Mouse (Mus musculus) heart, embryonic 11.5 days (tissue): ENCODE results near the gene Hoxd4. TPM values are rescaled to one million over a fixed set of nuclear protein-coding genes. Genes with fewer than 3 reads are reported as not detected.

Experiments used
- ATAC-seq: fragments of 200-750 bp; cut with Nextera tagmentation; replicated peaks from 2 replicates; pipeline ENCODE4 v1.8.0; 2017; ENCODE audit warnings: moderate library complexity; ENCODE audit not compliant: insufficient number of reproducible peaks, low FRiP score, low TSS enrichment
- H3K27ac ChIP-seq: fragments of 300-500 bp; sonication (generic); 2 replicates; pipeline ENCODE4 v1.5.1; 2014; ENCODE audit warnings: mild to moderate bottlenecking, low read depth, low read length
- H3K27me3 ChIP-seq: fragments of 300-500 bp; sonication (generic); 2 replicates; pipeline ENCODE4 v1.6.1; 2014; ENCODE audit warnings: mild to moderate bottlenecking, low read length, mixed read lengths; ENCODE audit not compliant: control insufficient read depth, insufficient read depth
- H3K36me3 ChIP-seq: fragments of 300-500 bp; sonication (generic); 2 replicates; pipeline ENCODE4 v1.6.1; 2014; ENCODE audit warnings: mild to moderate bottlenecking, low read length, moderate library complexity, mixed read lengths; ENCODE audit not compliant: control insufficient read depth, insufficient read depth
- H3K4me1 ChIP-seq: fragments of 300-500 bp; sonication (generic); 2 replicates; pipeline ENCODE4 v1.6.1; 2014; ENCODE audit warnings: low read length; ENCODE audit not compliant: control insufficient read depth, insufficient read depth
- H3K4me2 ChIP-seq: fragments of 300-500 bp; sonication (generic); 2 replicates; pipeline ENCODE4 v1.6.1; 2014; ENCODE audit warnings: mild to moderate bottlenecking, moderate library complexity
- H3K4me3 ChIP-seq: fragments of 300-500 bp; sonication (generic); 2 replicates; pipeline ENCODE4 v1.5.1; 2014; ENCODE audit warnings: low read depth, low read length
- H3K9ac ChIP-seq: fragments of 300-500 bp; sonication (generic); 2 replicates; pipeline ENCODE4 v1.6.1; 2014; ENCODE audit warnings: mild to moderate bottlenecking, low read depth, low read length, moderate library complexity
- H3K9me3 ChIP-seq: fragments of 300-500 bp; sonication (generic); replicated peaks from 2 replicates; pipeline ENCODE4 v1.6.1; 2016; ENCODE audit warnings: low read length; ENCODE audit not compliant: control insufficient read depth
- WGBS: fragments of 180-500 bp; shearing (Covaris S2); extraction: QIAGEN DNeasy Blood & Tissue Kit; methylation state at CpG from one replicate; pipeline ENCODE4 v1.1.7; 2014; ENCODE audit not compliant: insufficient replicate concordance; 5-methylcytosine and 5-hydroxymethylcytosine counted together
- polyA plus RNA-seq: library from polyadenylated mRNA; unstranded; fragments of >200 nt; fragmentation: Nextera tagmentation; extraction: Ambion mirVana; gene quantifications from 2 replicates; pipeline ENCODE4 v1.2.1, GENCODE M21; 2014

Gene Hoxd4
- polyA plus RNA-seq, 1 experiment from 2014 or later: not detected

GRCm38 (mm10) chr2:74739476-74739800, 27.7 kb downstream of the Hoxd4 start:
- Histone ChIP-seq H3K27me3 (peaks cover 96% of the 10 kb centered on the region), H3K27ac (no peak overlapping the region), H3K4me3 (no peak overlapping the region), H3K9me3 (no peaks in the 10 kb centered on the region), H3K4me2 (no peak overlapping the region), H3K9ac (no peak overlapping the region), H3K36me3 (no peaks in the 10 kb centered on the region), H3K4me1 (peaks cover 4% of the 10 kb centered on the region)
- 12% methylated on average over 2 of the region's 2 CpGs for WGBS
- ATAC-seq: no peak

GRCm38 (mm10) chr2:74739869-74740268, 28.1 kb downstream of the Hoxd4 start:
- Histone ChIP-seq H3K9me3 (no peaks in the 10 kb centered on the region), H3K4me3 (0 out of 2 replicates have a peak overlapping the region, but pooled peaks have one; percentile 2), H3K27me3 (peaks cover 96% of the 10 kb centered on the region), H3K27ac (no peak overlapping the region), H3K9ac (no peak overlapping the region), H3K4me1 (peaks cover 4% of the 10 kb centered on the region), H3K4me2 (peak overlapping the region; percentile 47; the same call in 1 of the 2 replicates), H3K36me3 (no peaks in the 10 kb centered on the region)
- WGBS: 2% methylated on average over 14 of the region's 14 CpGs
- ATAC-seq: no peak

GRCm38 (mm10) chr2:74740311-74741091, 28.8 kb downstream of the Hoxd4 start:
- under 1% methylated on average over 43 of the region's 43 CpGs for WGBS

GRCm38 (mm10) chr2:74741252-74741978, 29.7 kb downstream of the Hoxd4 start:
- no peaks in the 10 kb centered on the region for H3K36me3 ChIP-seq
- peaks cover 96% of the 10 kb centered on the region for H3K27me3 ChIP-seq
- no peak for ATAC-seq
- WGBS: 20% methylated on average over 2 of the region's 3 CpGs
- H3K4me2 ChIP-seq: no peak overlapping the region
- H3K4me3 ChIP-seq: no peak overlapping the region
- H3K9ac ChIP-seq: no peak overlapping the region
- no peaks in the 10 kb centered on the region for H3K9me3 ChIP-seq
- no peak overlapping the region for H3K27ac ChIP-seq
- no peaks in the 10 kb centered on the region; the same call in 1 of the 2 replicates for H3K4me1 ChIP-seq

More at GRCm38 (mm10) chr2:74740311-74741091, 28.8 kb downstream of the Hoxd4 start:
- Histone ChIP-seq H3K9ac (no peak overlapping the region), H3K27ac (no peak overlapping the region), H3K9me3 (no peaks in the 10 kb centered on the region), H3K27me3 (peaks cover 96% of the 10 kb centered on the region), H3K36me3 (no peaks in the 10 kb centered on the region), H3K4me3 (0 out of 2 replicates have a peak overlapping the region, but pooled peaks have one; percentile 2), H3K4me2 (peak overlapping the region; percentile 47), H3K4me1 (peaks cover 4% of the 10 kb centered on the region)
- ATAC-seq: no peak

- no peak overlapping the region for H3K4me2 ChIP-seq
- no peak for ATAC-seq
- H3K4me1 ChIP-seq: no peaks in the 10 kb centered on the region; the same call in 1 of the 2 replicates
Observed at GRCm38 (mm10) chr2:74741979-74742277, 30.2 kb downstream of the Hoxd4 start.

GRCm38 (mm10) chr2:74745540-74746297, 34.0 kb downstream of the Hoxd4 start:
- ATAC-seq: no peak
- Histone ChIP-seq H3K4me3 (0 out of 2 replicates have a peak overlapping the region, but pooled peaks have one; percentile 23), H3K36me3 (no peaks in the 10 kb centered on the region), H3K4me1 (no peaks in the 10 kb centered on the region), H3K9ac (no peak overlapping the region), H3K4me2 (0 out of 2 replicates have a peak overlapping the region, but pooled peaks have one; percentile 35), H3K27ac (no peak overlapping the region), H3K27me3 (peaks cover 95% of the 10 kb centered on the region), H3K9me3 (no peaks in the 10 kb centered on the region)
- WGBS: 5% methylated on average over 6 of the region's 6 CpGs

More at GRCm38 (mm10) chr2:74741979-74742277, 30.2 kb downstream of the Hoxd4 start:
- Histone ChIP-seq H3K9me3 (no peaks in the 10 kb centered on the region), H3K27ac (no peak overlapping the region), H3K4me3 (no peak overlapping the region), H3K9ac (no peak overlapping the region), H3K36me3 (no peaks in the 10 kb centered on the region), H3K27me3 (peaks cover 96% of the 10 kb centered on the region)

GRCm38 (mm10) chr2:74746298-74746921, 34.7 kb downstream of the Hoxd4 start:
- Histone ChIP-seq H3K4me2 (peak overlapping the region; percentile 35), H3K9ac (no peak overlapping the region), H3K9me3 (no peaks in the 10 kb centered on the region), H3K27ac (no peak overlapping the region), H3K4me1 (no peaks in the 10 kb centered on the region), H3K4me3 (peak overlapping the region; percentile 23), H3K36me3 (no peaks in the 10 kb centered on the region), H3K27me3 (peaks cover 96% of the 10 kb centered on the region)
- 1% methylated on average over 58 of the region's 58 CpGs for WGBS
- ATAC-seq: no peak

GRCm38 (mm10) chr2:74747006-74747405, 35.3 kb downstream of the Hoxd4 start:
- Histone ChIP-seq H3K9ac (no peak overlapping the region), H3K9me3 (no peaks in the 10 kb centered on the region), H3K4me3 (peak overlapping the region; percentile 23; the same call in 1 of the 2 replicates), H3K27me3 (peaks cover 96% of the 10 kb centered on the region), H3K4me2 (peak overlapping the region; percentile 35), H3K36me3 (no peaks in the 10 kb centered on the region), H3K27ac (no peak overlapping the region), H3K4me1 (no peaks in the 10 kb centered on the region)
- 2% methylated on average over 24 of the region's 24 CpGs for WGBS
- ATAC-seq: no peak
